Mouse (Mus musculus): ENCODE measurements around the gene Slc45a3. TPM values are rescaled to one million over a fixed set of nuclear protein-coding genes. Genes with fewer than 3 reads are reported as not detected.
A peak's percentile ranks its signal among the peaks of the same experiment; 100 is the strongest.

Gene Slc45a3
- total RNA-seq, 2 experiments from 2014 or later = 0.97 to 1.8 TPM

DNA sequence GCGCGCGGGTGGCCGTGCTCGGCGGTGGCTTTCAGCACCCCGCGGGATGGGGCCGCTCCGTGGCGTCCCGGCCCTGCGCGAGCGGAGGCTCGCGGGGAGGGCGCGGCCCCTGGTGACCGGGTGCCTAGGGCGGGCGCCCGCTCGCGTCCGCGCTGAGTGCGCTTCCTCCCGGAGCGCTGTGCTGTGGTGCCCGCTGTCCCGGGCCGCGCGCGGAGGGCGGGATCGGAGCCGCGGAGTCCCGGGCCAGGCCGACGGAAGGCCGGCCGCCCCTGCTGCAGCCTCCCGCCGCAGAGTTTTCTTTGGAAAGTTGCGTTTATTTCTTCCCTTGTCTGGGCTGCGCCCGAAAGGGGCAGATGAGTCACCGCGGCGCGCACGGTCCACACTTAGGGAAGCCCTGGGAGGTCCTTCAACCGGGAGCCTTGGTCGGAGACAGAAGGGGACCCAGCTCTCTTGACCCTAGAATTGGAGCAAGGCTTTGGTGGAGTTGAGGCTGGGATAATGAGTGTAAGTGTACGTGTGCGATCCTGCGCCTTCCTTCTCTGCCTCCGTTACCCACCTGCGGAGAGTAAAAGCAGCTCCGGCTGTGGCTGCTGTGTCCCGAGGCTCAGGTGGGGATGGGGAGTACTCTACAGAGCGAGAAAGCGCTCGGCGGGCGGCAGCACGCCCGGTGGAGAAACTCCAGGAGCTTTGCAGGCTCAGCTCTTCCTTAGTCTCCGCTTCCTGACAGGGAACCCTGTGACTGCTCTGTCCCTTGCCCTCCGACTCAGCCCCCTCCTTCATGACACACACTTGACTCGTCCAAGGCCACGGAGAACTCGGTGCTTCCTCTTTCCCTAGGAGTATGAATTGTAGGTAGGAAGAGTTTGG lies 551 bp downstream of the Slc45a3 start:
- DNase-seq (ENCODE audit: low spot score in 2 of 2) = no peak
- intact Hi-C loops (cut with DNase I) = no loop called here

DNA sequence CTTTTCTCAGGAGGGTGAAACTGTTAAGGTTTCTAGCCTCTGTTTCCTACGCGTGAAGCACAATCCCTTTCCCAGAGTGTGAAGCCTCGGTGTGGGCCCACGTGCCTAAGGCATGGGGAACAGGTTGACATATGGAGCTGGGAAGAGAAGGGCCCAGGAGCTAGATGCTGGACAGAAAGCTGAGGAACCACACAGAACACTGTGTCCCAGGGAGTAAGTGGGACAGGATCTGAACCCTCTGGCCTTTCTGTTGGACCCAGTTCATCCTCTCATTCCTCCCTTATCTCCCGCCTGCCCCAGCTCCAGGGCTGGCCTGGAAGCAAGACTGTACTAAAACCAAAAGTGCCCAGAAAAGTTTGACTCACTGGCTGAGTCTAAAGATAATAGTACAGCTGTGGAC lies 1.3 kb downstream of the Slc45a3 start:
- intact Hi-C loops (cut with DNase I) = no loop called here
- no peak for DNase-seq (ENCODE audit: low spot score in 2 of 2)

- DNase-seq (ENCODE audit: low spot score in 2 of 2) = no peak
- intact Hi-C loops (cut with DNase I) = no loop called here
Measured at GRCm38 (mm10) chr1:131964580-131964979, 1.8 kb downstream of the Slc45a3 start.

DNA sequence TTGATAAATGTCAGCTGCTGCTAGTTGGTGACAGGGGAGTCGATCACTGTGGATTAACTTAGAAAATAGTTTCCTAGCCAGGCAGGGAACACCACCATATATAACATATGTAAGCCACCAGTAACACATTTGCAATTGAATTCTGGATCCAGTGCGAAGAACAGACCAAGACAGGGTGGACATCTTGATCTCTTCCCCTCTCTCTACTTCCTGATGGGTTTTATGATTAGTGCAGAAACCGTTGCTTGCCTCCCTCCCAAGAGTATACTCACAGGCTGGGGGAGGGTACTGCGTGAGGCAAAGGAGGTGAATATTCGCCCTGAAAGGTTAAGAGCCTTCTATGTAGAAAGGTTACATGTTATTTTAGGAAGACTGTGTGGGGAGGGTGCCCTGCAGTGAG lies 3.1 kb downstream of the Slc45a3 start:
- intact Hi-C loops (cut with DNase I) = no loop called here

GRCm38 (mm10) chr1:131967336-131967735 lies 4.6 kb downstream of the Slc45a3 start:
- intact Hi-C loops (cut with DNase I) = no loop called here
- no peak for DNase-seq (ENCODE audit: low spot score in 2 of 2)

More for the DNA sequence above, 3.1 kb downstream of the Slc45a3 start:
- no peak for DNase-seq (ENCODE audit: low spot score in 2 of 2)

GRCm38 (mm10) chr1:131968556-131968955 lies 5.8 kb downstream of the Slc45a3 start:
- intact Hi-C loops (cut with DNase I) = no loop called here
- no peak for DNase-seq (ENCODE audit: low spot score in 2 of 2)

DNA sequence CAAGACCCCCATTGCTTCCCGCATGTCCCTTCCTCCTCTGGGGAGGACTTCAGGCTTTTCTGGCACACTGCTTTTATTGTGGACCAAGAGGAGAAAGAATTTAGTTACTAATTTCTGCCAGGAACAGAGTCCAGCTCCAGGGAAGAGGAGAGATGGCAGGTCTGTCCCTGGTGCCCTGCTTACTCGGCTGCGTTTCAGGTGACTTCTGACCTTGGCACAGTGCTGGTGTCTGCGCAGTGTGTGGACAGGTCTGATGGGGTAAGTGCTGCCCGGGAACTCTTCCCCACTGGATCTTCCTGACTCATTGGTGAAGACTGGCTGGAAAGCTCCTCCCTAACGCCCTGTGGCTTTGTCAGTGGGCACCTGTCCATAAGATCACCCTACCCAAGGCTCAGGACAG lies 6.2 kb downstream of the Slc45a3 start:
- intact Hi-C loops (cut with DNase I) = no loop called here
- DNase-seq (ENCODE audit: low spot score in 2 of 2) = no peak

DNA sequence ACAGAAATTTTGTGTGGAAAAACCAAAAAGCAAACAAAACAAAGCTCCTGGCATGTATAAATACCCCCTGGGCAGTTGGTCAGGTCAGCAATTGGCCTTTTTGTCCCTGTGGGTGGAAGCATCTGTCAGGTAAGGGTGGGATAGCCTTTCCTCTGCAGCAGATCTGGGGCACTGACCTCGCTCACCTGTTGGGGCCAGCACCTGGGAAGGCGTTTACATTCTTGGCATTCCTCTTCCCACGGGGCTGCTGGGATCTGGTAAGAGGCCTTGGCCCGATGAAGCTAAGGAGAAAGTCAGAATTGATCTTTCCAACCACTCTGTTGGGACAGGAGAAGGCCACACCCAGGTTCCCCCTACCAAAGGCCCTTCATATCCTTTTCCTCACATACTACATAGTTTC lies 7.1 kb downstream of the Slc45a3 start:
- no peak for DNase-seq (ENCODE audit: low spot score in 2 of 2)
- intact Hi-C loops (cut with DNase I) = no loop called here

DNA sequence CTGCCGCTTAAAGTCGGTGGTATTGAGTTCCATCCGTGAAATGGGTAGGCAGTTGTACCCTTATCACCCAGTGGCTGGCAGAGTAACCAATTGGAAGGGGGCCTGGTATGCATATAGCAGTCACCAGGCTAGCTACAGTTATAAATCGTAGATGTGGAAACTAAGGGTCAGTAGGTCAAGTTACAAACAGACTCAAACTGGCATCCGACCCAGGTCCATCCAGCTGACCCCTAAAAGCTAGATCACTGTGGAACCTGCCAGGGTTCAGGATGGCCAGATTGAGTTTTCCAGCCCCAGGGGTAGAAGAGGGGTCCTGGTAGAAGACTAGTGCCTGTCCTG lies 7.5 kb downstream of the Slc45a3 start:
- intact Hi-C loops (cut with DNase I) = no loop called here
- no peak for DNase-seq (ENCODE audit: low spot score in 2 of 2)

GRCm38 (mm10) chr1:131970661-131971520 lies 8.1 kb downstream of the Slc45a3 start:
- intact Hi-C loops (cut with DNase I) = no loop called here
- DNase-seq (ENCODE audit: low spot score in 2 of 2) = no peak

DNA sequence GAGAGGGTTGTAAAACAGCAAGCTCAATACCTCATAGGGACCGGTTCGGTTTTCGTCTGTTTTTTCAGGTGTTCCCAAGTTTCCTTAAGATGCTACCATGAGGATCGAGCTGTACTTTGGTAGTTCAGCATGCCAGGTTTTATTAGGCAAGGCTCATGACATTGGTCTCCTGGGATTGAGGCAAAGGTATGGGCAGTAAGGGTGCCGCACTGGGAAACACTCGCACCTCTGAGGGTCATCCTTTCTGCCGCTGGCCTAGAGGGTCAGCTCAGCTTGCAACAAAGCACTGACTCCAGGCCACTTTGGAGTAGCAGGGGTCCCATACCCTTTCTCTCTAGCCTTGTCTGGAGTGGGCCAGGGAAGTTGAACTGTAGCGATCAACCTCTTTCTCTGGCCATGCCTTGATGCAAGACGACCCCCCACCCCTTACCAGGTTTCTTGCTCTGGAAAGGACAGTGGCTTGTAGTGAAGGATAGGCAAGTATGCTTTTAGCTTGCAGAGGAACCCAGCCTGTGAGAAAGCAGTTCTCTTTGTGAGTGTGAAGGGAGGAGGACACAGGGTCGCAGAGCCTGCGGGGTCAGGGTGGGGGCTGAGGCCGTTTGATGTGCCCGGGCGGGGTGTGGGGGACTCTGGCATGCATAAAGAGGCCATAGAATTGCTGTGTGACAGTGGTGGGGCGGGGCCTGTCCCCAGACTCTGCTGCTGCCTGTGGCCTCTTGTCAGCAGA lies 9.2 kb downstream of the Slc45a3 start:
- DNase-seq (ENCODE audit: low spot score in 2 of 2) = no peak
- intact Hi-C loops (cut with DNase I) = no loop called here

DNA sequence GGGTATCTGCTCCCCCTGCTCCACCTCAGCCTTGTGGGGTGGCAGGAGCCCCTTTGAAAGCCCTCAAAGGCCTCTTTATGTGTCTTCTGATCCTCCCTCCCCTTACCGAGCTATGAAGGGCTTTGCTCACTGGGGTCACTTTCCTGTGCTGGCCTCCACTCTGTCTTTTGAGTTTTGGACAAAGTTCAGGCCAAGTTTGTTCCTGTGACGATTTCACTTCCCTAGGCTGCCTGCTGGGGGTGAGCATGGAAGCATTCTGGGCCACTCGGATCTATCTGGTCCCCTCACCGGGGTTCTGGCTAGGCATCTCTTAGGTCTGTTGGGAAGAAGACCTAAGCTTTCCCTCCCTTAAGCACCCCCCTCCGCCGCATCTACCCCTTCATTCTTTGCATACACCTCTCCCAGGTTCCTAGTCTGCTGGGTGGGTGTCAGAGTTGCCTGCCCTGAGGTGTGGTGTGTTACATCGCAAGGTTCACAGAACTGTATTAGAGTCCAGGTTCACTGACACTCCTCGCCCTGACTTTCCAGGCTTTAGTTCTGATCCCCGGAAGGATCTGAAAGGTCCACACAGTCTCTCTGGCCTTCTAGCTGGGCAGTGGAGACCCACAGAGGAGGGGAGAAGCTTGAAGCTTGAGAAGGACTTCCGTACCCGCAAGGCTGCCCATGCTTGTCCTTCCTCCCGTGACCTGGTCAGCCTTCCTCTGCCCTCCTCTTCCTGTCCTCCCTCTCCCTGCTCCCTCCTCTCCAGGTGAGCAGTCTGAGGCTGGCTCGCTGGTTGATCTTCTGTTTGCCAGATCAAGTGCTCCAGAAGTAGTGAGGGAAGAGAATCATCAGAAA lies 9.9 kb downstream of the Slc45a3 start:
- DNase-seq (ENCODE audit: low spot score in 2 of 2) = no peak
- intact Hi-C loops (cut with DNase I) = no loop called here

GRCm38 (mm10) chr1:131973991-131974390 lies 11.2 kb downstream of the Slc45a3 start:
- no peak for DNase-seq (ENCODE audit: low spot score in 2 of 2)
- intact Hi-C loops (cut with DNase I) = no loop called here

DNA sequence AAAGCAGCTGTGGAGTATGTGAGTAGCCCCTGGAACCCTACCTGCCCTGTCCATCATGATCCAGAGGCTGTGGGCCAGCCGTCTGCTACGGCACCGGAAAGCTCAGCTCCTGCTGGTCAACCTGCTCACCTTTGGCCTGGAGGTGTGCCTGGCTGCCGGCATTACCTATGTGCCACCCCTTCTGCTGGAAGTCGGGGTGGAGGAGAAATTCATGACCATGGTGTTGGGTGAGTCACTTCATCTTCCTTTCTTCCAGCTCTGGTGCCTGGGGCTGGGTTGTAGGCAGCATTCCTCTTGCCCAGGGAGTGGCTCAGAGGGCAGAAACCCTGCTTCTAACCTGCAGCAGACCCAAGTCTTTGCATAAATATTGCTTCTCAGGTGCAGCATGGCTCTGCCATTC lies 14.1 kb downstream of the Slc45a3 start:
- intact Hi-C loops (cut with DNase I) = no loop called here

DNA sequence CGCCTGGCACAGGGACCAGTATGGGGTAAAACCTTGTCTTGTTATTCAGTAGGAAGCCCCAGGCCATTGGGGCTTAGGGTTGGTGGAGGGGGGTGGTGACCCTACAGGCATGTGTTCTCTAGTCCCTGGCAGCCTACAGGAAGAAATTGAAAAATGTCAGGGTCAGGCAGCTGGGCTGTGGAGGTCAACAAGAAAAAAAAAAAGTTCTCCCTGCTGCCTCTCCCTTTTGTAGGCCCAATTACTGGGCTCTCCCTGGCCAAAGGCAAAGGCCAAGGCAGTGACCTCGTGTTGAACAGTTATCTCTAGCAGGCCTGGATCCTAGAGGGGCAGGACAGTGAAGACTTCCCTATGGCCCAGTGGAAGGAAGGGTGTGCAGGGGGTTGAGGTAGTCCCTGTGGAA lies 17.7 kb downstream of the Slc45a3 start:
- no peak for DNase-seq (ENCODE audit: low spot score in 2 of 2)
- intact Hi-C loops (cut with DNase I) = loop anchor here (5.0 kb wide), 1 partner anchor 43 kb away; no protein-coding TSS in a partner anchor

More for the DNA sequence above, 14.1 kb downstream of the Slc45a3 start:
- no peak for DNase-seq (ENCODE audit: low spot score in 2 of 2)

GRCm38 (mm10) chr1:131981378-131982013 lies 18.7 kb downstream of the Slc45a3 start:
- intact Hi-C loops (cut with DNase I) = loop anchor here (5.0 kb wide), 1 partner anchor 44 kb away; no protein-coding TSS in a partner anchor
- peak; percentile 63 to 78 for DNase-seq (ENCODE audit: low spot score in 2 of 2)

DNA sequence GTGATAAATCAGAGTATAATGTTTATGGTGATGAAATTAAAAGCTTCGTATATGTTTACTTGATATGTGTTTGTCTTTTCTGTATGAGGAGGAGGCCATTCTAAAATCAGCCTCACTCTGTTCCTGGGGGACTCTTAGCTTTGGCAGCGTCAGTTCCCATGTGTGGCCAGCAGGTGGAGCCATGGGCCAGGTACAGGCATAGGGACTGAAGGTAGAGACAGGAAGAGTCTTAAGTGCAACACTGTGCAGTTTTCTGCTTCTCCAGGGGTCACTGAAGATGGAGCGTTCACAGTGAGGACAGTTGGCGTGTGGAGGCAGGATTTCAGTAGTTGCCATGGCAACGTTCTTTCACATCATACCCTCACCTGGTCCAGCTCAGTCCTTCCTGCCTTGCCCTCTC lies 20.1 kb downstream of the Slc45a3 start:
- DNase-seq (ENCODE audit: low spot score in 2 of 2) = peak; percentile 73 to 84
- intact Hi-C loops (cut with DNase I) = loop anchor here (5.0 kb wide), 1 partner anchor 46 kb away; no protein-coding TSS in a partner anchor

GRCm38 (mm10) chr1:131983806-131984205 lies 21.0 kb downstream of the Slc45a3 start:
- no peak for DNase-seq (ENCODE audit: low spot score in 2 of 2)
- intact Hi-C loops (cut with DNase I) = loop anchor here (5.0 kb wide), 1 partner anchor 47 kb away; no protein-coding TSS in a partner anchor
